Mouse (Mus musculus) midbrain, postnatal 0 days (tissue): ENCODE results near the gene Mroh8. TPM values are rescaled to one million over a fixed set of nuclear protein-coding genes. Genes with fewer than 3 reads are reported as not detected.

Source experiments
- ATAC-seq: fragments of 200-750 bp; cut with Nextera tagmentation; 2 replicates; pipeline ENCODE4 v1.8.0; 2017; ENCODE audit warnings: moderate number of reproducible peaks, mild to moderate bottlenecking, moderate TSS enrichment, moderate library complexity; ENCODE audit not compliant: low FRiP score
- DNase-seq: peaks from one replicate; pipeline ENCODE4 v3.0.0-alpha.2; 2015; ENCODE audit warnings: low spot score
- H3K27ac ChIP-seq: fragments of 300-500 bp; sonication (generic); 2 replicates; pipeline ENCODE4 v1.5.1; 2014; ENCODE audit warnings: low read depth, mild to moderate bottlenecking, low read length, mixed read lengths
- H3K27me3 ChIP-seq: fragments of 300-500 bp; sonication (generic); 2 replicates; pipeline ENCODE4 v1.6.1; 2014; ENCODE audit warnings: low read length, control low read depth, mixed read lengths; ENCODE audit not compliant: insufficient read depth
- H3K36me3 ChIP-seq: fragments of 300-500 bp; sonication (generic); 2 replicates; pipeline ENCODE4 v1.6.1; 2014; ENCODE audit warnings: low read length, control low read depth, mixed read lengths; ENCODE audit not compliant: insufficient read depth
- H3K4me1 ChIP-seq: fragments of 300-500 bp; sonication (generic); 2 replicates; pipeline ENCODE4 v1.6.1; 2014; ENCODE audit warnings: mild to moderate bottlenecking, control low read depth, antibody characterized with exemption, low read length, mixed read lengths; ENCODE audit not compliant: insufficient read depth
- H3K4me2 ChIP-seq: fragments of 300-500 bp; sonication (generic); 2 replicates; pipeline ENCODE4 v1.6.1; 2014; ENCODE audit warnings: low read depth, mild to moderate bottlenecking, low read length, mixed read lengths; ENCODE audit not compliant: poor library complexity, severe bottlenecking
- H3K4me3 ChIP-seq: fragments of 300-500 bp; sonication (generic); 2 replicates; pipeline ENCODE4 v1.5.1; 2014; ENCODE audit warnings: low read depth, mild to moderate bottlenecking, low read length, moderate library complexity
- H3K9ac ChIP-seq: fragments of 300-500 bp; sonication (generic); replicated peaks from 2 replicates; pipeline ENCODE4 v1.6.1; 2014; ENCODE audit warnings: mild to moderate bottlenecking, low read length, moderate library complexity, mixed read lengths; ENCODE audit not compliant: poor library complexity, severe bottlenecking
- H3K9me3 ChIP-seq: fragments of 300-500 bp; sonication (generic); 2 replicates; pipeline ENCODE4 v1.6.1; 2016; ENCODE audit warnings: low read length, control low read depth
- CTCF ChIP-seq: IDR thresholded peaks from 2 replicates; pipeline ENCODE4 v1.5.1; 2016; ENCODE audit warnings: antibody characterized with exemption, mild to moderate bottlenecking
- WGBS: fragments of 180-500 bp; shearing (Covaris S2); extraction: QIAGEN DNeasy Blood & Tissue Kit; methylation state at CpG from one replicate; pipeline ENCODE4 v1.1.7; 2014; 5-methylcytosine and 5-hydroxymethylcytosine counted together
- polyA plus RNA-seq: library from polyadenylated mRNA; unstranded; fragments of >200 nt; fragmentation: Nextera tagmentation; extraction: Ambion mirVana; gene quantifications from 2 replicates; pipeline ENCODE4 v1.2.1, GENCODE M21; 2015
- total RNA-seq: library from RNA; depleted of rRNA; stranded (reverse); fragments of >200 nt; gene quantifications from 2 replicates; pipeline ENCODE4 v1.2.3, GENCODE M21; 2014

Gene Mroh8
- total and polyA plus RNA-seq, 2 experiments from 2014 or later: 0.47 to 0.66 TPM

- H3K4me1 ChIP-seq: no peaks in the 10 kb centered on the region
- TF ChIP-seq CTCF: no peak
- H3K9me3 ChIP-seq: no peaks in the 10 kb centered on the region
- 66% methylated on average over 8 of the region's 8 CpGs for WGBS
- peaks cover 51% of the 10 kb centered on the region for H3K36me3 ChIP-seq
- no peak overlapping the region for H3K9ac ChIP-seq
- ATAC-seq: no peak
- no peak overlapping the region for H3K4me3 ChIP-seq
- H3K27me3 ChIP-seq: no peaks in the 10 kb centered on the region
- H3K27ac ChIP-seq: no peak overlapping the region
- H3K4me2 ChIP-seq: no peak overlapping the region
- no peak for DNase-seq
Observed at GRCm38 (mm10) chr2:157320135-157320534, 40.8 kb upstream of the Mroh8 start.

- Histone ChIP-seq H3K9me3 (no peaks in the 10 kb centered on the region), H3K36me3 (peaks cover 30% of the 10 kb centered on the region), H3K4me1 (0 out of 2 replicates have a peak, but pooled peaks cover 6% of the 10 kb centered on the region), H3K27ac (no peak overlapping the region), H3K9ac (no peak overlapping the region), H3K4me2 (no peak overlapping the region), H3K27me3 (no peaks in the 10 kb centered on the region), H3K4me3 (no peak overlapping the region)
- no peak for ATAC-seq
- no peak for DNase-seq
- 85% methylated on average over 6 of the region's 6 CpGs for WGBS
- TF ChIP-seq CTCF: no peak
Observed at GRCm38 (mm10) chr2:157317220-157317619, 37.9 kb upstream of the Mroh8 start.

- 74% methylated on average over 14 of the region's 14 CpGs for WGBS
- Histone ChIP-seq H3K9me3 (no peaks in the 10 kb centered on the region), H3K4me3 (no peak overlapping the region), H3K27ac (no peak overlapping the region), H3K36me3 (peaks cover 26% of the 10 kb centered on the region; the same call in 1 of the 2 replicates), H3K9ac (no peak overlapping the region), H3K4me1 (0 out of 2 replicates have a peak, but pooled peaks cover 6% of the 10 kb centered on the region), H3K4me2 (no peak overlapping the region), H3K27me3 (no peaks in the 10 kb centered on the region)
- DNase-seq (no peak), ATAC-seq (no peak)
- no peak for TF ChIP-seq CTCF
Observed at GRCm38 (mm10) chr2:157316358-157316933, 37.1 kb upstream of the Mroh8 start.

GRCm38 (mm10) chr2:157315486-157315885, 36.1 kb upstream of the Mroh8 start:
- Histone ChIP-seq H3K36me3 (peaks cover 26% of the 10 kb centered on the region; the same call in 1 of the 2 replicates), H3K4me3 (no peak overlapping the region), H3K27ac (no peak overlapping the region), H3K4me2 (no peak overlapping the region), H3K9ac (no peak overlapping the region), H3K9me3 (no peaks in the 10 kb centered on the region), H3K27me3 (no peaks in the 10 kb centered on the region), H3K4me1 (0 out of 2 replicates have a peak, but pooled peaks cover 6% of the 10 kb centered on the region)
- no peak for TF ChIP-seq CTCF
- DNase-seq (no peak), ATAC-seq (no peak)
- WGBS: 78% methylated on average over 6 of the region's 6 CpGs

GRCm38 (mm10) chr2:157314310-157314709, 35.0 kb upstream of the Mroh8 start:
- H3K4me2 ChIP-seq: no peak overlapping the region
- ATAC-seq (no peak), DNase-seq (peak; percentile 84)
- H3K9ac ChIP-seq: no peak overlapping the region
- no peak overlapping the region for H3K4me3 ChIP-seq
- H3K27me3 ChIP-seq: no peaks in the 10 kb centered on the region
- 44% methylated on average over 7 of the region's 7 CpGs for WGBS
- H3K36me3 ChIP-seq: peaks cover 29% of the 10 kb centered on the region; the same call in 1 of the 2 replicates
- H3K4me1 ChIP-seq: 0 out of 2 replicates have a peak, but pooled peaks cover 6% of the 10 kb centered on the region
- H3K9me3 ChIP-seq: no peaks in the 10 kb centered on the region
- TF ChIP-seq CTCF: no peak
- H3K27ac ChIP-seq: peak overlapping the region; percentile 72

- 0 out of 2 replicates have a peak overlapping the region, but pooled peaks have one; percentile 33 for H3K9ac ChIP-seq
- WGBS: 53% methylated on average over 3 of the region's 3 CpGs
- peaks cover 29% of the 10 kb centered on the region; the same call in 1 of the 2 replicates for H3K36me3 ChIP-seq
- 0 out of 2 replicates have a peak, but pooled peaks cover 6% of the 10 kb centered on the region for H3K4me1 ChIP-seq
- peak; percentile 57 for DNase-seq
- no peaks in the 10 kb centered on the region for H3K27me3 ChIP-seq
- ATAC-seq: no peak; the same call in 1 of the 2 replicates
- H3K9me3 ChIP-seq: no peaks in the 10 kb centered on the region
- no peak overlapping the region for H3K4me3 ChIP-seq
- peak overlapping the region; percentile 72 for H3K27ac ChIP-seq
- TF ChIP-seq CTCF: no peak
- H3K4me2 ChIP-seq: no peak overlapping the region
Observed at GRCm38 (mm10) chr2:157313718-157314117, 34.4 kb upstream of the Mroh8 start.
